Mouse (Mus musculus) forebrain, postnatal 0 days (tissue): ENCODE data around the gene Kctd6. TPM values are rescaled to one million over a fixed set of nuclear protein-coding genes. Genes with fewer than 3 reads are reported as not detected.

ENCODE experiments used
- ATAC-seq: fragments of 200-750 bp; cut with Nextera tagmentation; 2 replicates; pipeline ENCODE4 v1.8.0; 2017; ENCODE audit warnings: mild to moderate bottlenecking, moderate library complexity
- DNase-seq: peaks from one replicate; pipeline ENCODE4 v3.0.0-alpha.2; 2015
- H3K27ac ChIP-seq: fragments of 300-500 bp; sonication (generic); 2 replicates; pipeline ENCODE4 v1.5.1; 2014; ENCODE audit warnings: low read depth, mild to moderate bottlenecking, antibody characterized with exemption, low read length, moderate library complexity, mixed read lengths
- H3K27me3 ChIP-seq: fragments of 300-500 bp; sonication (generic); 2 replicates; pipeline ENCODE4 v1.6.1; 2014; ENCODE audit warnings: mild to moderate bottlenecking, low read length, mixed read lengths; ENCODE audit not compliant: insufficient read depth
- H3K36me3 ChIP-seq: fragments of 300-500 bp; sonication (generic); 2 replicates; pipeline ENCODE4 v1.6.1; 2014; ENCODE audit warnings: mild to moderate bottlenecking, moderate library complexity; ENCODE audit not compliant: insufficient read depth
- H3K4me1 ChIP-seq: fragments of 300-500 bp; sonication (generic); 2 replicates; pipeline ENCODE4 v1.6.1; 2014; ENCODE audit warnings: antibody characterized with exemption; ENCODE audit not compliant: insufficient read depth
- H3K4me2 ChIP-seq: fragments of 300-500 bp; sonication (generic); 2 replicates; pipeline ENCODE4 v1.6.1; 2014; ENCODE audit warnings: low read depth, mild to moderate bottlenecking, moderate library complexity
- H3K4me3 ChIP-seq: fragments of 300-500 bp; sonication (generic); 2 replicates; pipeline ENCODE4 v1.5.1; 2014; ENCODE audit warnings: low read depth, low read length, mixed read lengths
- H3K9ac ChIP-seq: fragments of 300-500 bp; sonication (generic); 2 replicates; pipeline ENCODE4 v1.6.1; 2014; ENCODE audit warnings: mild to moderate bottlenecking
- H3K9me3 ChIP-seq: fragments of 300-500 bp; sonication (generic); 2 replicates; pipeline ENCODE4 v1.6.1; 2016; ENCODE audit warnings: low read length
- CTCF ChIP-seq: sonication (generic); IDR thresholded peaks from 2 replicates; pipeline ENCODE4 v1.5.1; 2016; ENCODE audit warnings: antibody characterized with exemption, control low read depth, low read depth
- WGBS: fragments of 180-500 bp; shearing (Covaris S2); extraction: QIAGEN DNeasy Blood & Tissue Kit; methylation state at CpG from one replicate; pipeline ENCODE4 v1.1.7; 2014; 5-methylcytosine and 5-hydroxymethylcytosine counted together
- polyA plus RNA-seq: library from polyadenylated mRNA; unstranded; fragments of >200 nt; fragmentation: Nextera tagmentation; extraction: Ambion mirVana; gene quantifications from 2 replicates; pipeline ENCODE4 v1.2.1, GENCODE M21; 2015
- total RNA-seq: library from RNA; depleted of rRNA; stranded (reverse); fragments of >200 nt; gene quantifications from 2 replicates; pipeline ENCODE4 v1.2.3, GENCODE M21; 2014

Gene Kctd6
- total and polyA plus RNA-seq, 2 experiments from 2014 or later = 27.0 to 42.0 TPM

GRCm38 (mm10) chr14:8180371-8181035 lies 33.4 kb upstream of the Kctd6 start:
- no peaks in the 10 kb centered on the region for H3K27me3 ChIP-seq
- no peaks in the 10 kb centered on the region for H3K9me3 ChIP-seq
- no peak overlapping the region for H3K4me2 ChIP-seq
- DNase-seq (no peak), ATAC-seq (no peak)
- H3K4me1 ChIP-seq = no peaks in the 10 kb centered on the region
- no peaks in the 10 kb centered on the region for H3K36me3 ChIP-seq
- TF ChIP-seq CTCF = no peak
- no peak overlapping the region for H3K4me3 ChIP-seq
- WGBS = 76% methylated on average over 4 of the region's 4 CpGs
- no peak overlapping the region for H3K9ac ChIP-seq
- H3K27ac ChIP-seq = no peak overlapping the region

- TF ChIP-seq CTCF = peak; percentile 20; the same call in 1 of the 2 replicates
- Histone ChIP-seq H3K4me3 (no peak overlapping the region), H3K9me3 (no peaks in the 10 kb centered on the region), H3K4me2 (no peak overlapping the region), H3K9ac (no peak overlapping the region), H3K36me3 (no peaks in the 10 kb centered on the region), H3K27ac (no peak overlapping the region), H3K27me3 (no peaks in the 10 kb centered on the region), H3K4me1 (no peaks in the 10 kb centered on the region; the same call in 1 of the 2 replicates)
- DNase-seq (no peak), ATAC-seq (no peak)
- WGBS = 70% methylated on average over 3 of the region's 3 CpGs
These were observed 30.6 kb upstream of the Kctd6 start for GRCm38 (mm10) chr14:8183330-8183729.

GRCm38 (mm10) chr14:8186278-8187045 lies 27.5 kb upstream of the Kctd6 start:
- no peak overlapping the region for H3K9ac ChIP-seq
- H3K27me3 ChIP-seq = no peaks in the 10 kb centered on the region
- peak; percentile 73 for DNase-seq
- no peaks in the 10 kb centered on the region for H3K9me3 ChIP-seq
- peak; percentile 36; the same call in 1 of the 2 replicates for ATAC-seq
- no peak overlapping the region for H3K4me3 ChIP-seq
- no peaks in the 10 kb centered on the region for H3K36me3 ChIP-seq
- H3K27ac ChIP-seq = no peak overlapping the region
- H3K4me2 ChIP-seq = no peak overlapping the region
- 80% methylated on average over 6 of the region's 6 CpGs for WGBS
- no peak for TF ChIP-seq CTCF
- H3K4me1 ChIP-seq = no peaks in the 10 kb centered on the region; the same call in 1 of the 2 replicates

GRCm38 (mm10) chr14:8190556-8190955 lies 23.4 kb upstream of the Kctd6 start:
- Histone ChIP-seq H3K4me1 (no peaks in the 10 kb centered on the region; the same call in 1 of the 2 replicates), H3K27ac (no peak overlapping the region), H3K27me3 (no peaks in the 10 kb centered on the region), H3K36me3 (no peaks in the 10 kb centered on the region), H3K4me2 (no peak overlapping the region), H3K9ac (no peak overlapping the region), H3K4me3 (no peak overlapping the region), H3K9me3 (no peaks in the 10 kb centered on the region)
- no peak for TF ChIP-seq CTCF
- 99% methylated on average over 3 of the region's 3 CpGs for WGBS
- ATAC-seq (no peak), DNase-seq (no peak)

GRCm38 (mm10) chr14:8191331-8191965 lies 22.5 kb upstream of the Kctd6 start:
- Histone ChIP-seq H3K9me3 (no peaks in the 10 kb centered on the region), H3K27me3 (no peaks in the 10 kb centered on the region), H3K27ac (no peak overlapping the region), H3K36me3 (no peaks in the 10 kb centered on the region), H3K4me1 (no peaks in the 10 kb centered on the region; the same call in 1 of the 2 replicates), H3K4me2 (no peak overlapping the region), H3K4me3 (no peak overlapping the region), H3K9ac (no peak overlapping the region)
- no peak for TF ChIP-seq CTCF
- DNase-seq (no peak), ATAC-seq (no peak)
- WGBS = 79% methylated on average over 12 of the region's 12 CpGs

GRCm38 (mm10) chr14:8192727-8193126 lies 21.2 kb upstream of the Kctd6 start:
- DNase-seq (no peak), ATAC-seq (no peak)
- Histone ChIP-seq H3K36me3 (no peaks in the 10 kb centered on the region), H3K27ac (no peak overlapping the region), H3K4me1 (no peaks in the 10 kb centered on the region), H3K4me3 (no peak overlapping the region), H3K9me3 (no peaks in the 10 kb centered on the region), H3K9ac (no peak overlapping the region), H3K27me3 (no peaks in the 10 kb centered on the region), H3K4me2 (no peak overlapping the region)
- 82% methylated on average over 6 of the region's 6 CpGs for WGBS
- TF ChIP-seq CTCF = no peak

- no peak overlapping the region for H3K9ac ChIP-seq
- no peaks in the 10 kb centered on the region for H3K27me3 ChIP-seq
- DNase-seq (peak; percentile 30), ATAC-seq (peak; percentile 43; the same call in 1 of the 2 replicates)
- H3K36me3 ChIP-seq = no peaks in the 10 kb centered on the region
- no peak overlapping the region for H3K27ac ChIP-seq
- no peak overlapping the region for H3K4me2 ChIP-seq
- WGBS = 37% methylated on average over 5 of the region's 5 CpGs
- no peak overlapping the region for H3K4me3 ChIP-seq
- no peaks in the 10 kb centered on the region for H3K9me3 ChIP-seq
- H3K4me1 ChIP-seq = no peaks in the 10 kb centered on the region
- TF ChIP-seq CTCF = no peak
These were observed 13.2 kb upstream of the Kctd6 start for GRCm38 (mm10) chr14:8200769-8201168.
